Mouse (Mus musculus): Measurements from ENCODE around the gene S100a13. TPM values are rescaled to one million over a fixed set of nuclear protein-coding genes. Genes with fewer than 3 reads are reported as not detected.

The S100a13 gene
- polyA plus RNA-seq, 1 experiment from 2014 or later, result 159 TPM

GRCm38 (mm10) chr3:90512948-90513642, 1.1 kb upstream of the S100a13 start:
- ATAC-seq (no peak), DNase-seq (ENCODE audit: low spot score) (no peak)
- H3K9ac ChIP-seq (replicated peaks; ENCODE audit: low read depth), result no peak overlapping the region
- H3K4me1 ChIP-seq (ENCODE audit: insufficient read depth, low read depth, low read length), result peaks cover 15% of the 10 kb centered on the region; the same call in 1 of the 2 replicates
- TF ChIP-seq CTCF (IDR thresholded peaks at IDR 0.05), result no peak
- TF ChIP-seq EP300 (IDR thresholded peaks at IDR 0.05), result no peak
- H3K4me3 ChIP-seq (ENCODE audit: low read depth, low read length), result peak overlapping the region; percentile 52; the same call in 1 of the 2 replicates
- H3K27me3 ChIP-seq (replicated peaks; ENCODE audit: insufficient read depth, low read length), result no peaks in the 10 kb centered on the region
- H3K4me2 ChIP-seq (replicated peaks; ENCODE audit: low read depth, low read length), result peak overlapping the region; percentile 93; the same call in 1 of the 2 replicates
- WGBS, result 72% methylated on average over 9 of the region's 9 CpGs
- H3K9me3 ChIP-seq (ENCODE audit: low read length), result no peaks in the 10 kb centered on the region
- H3K36me3 ChIP-seq (ENCODE audit: insufficient read depth, low read length), result no peaks in the 10 kb centered on the region
- H3K27ac ChIP-seq (ENCODE audit: low read length), result no peak overlapping the region

DNA sequence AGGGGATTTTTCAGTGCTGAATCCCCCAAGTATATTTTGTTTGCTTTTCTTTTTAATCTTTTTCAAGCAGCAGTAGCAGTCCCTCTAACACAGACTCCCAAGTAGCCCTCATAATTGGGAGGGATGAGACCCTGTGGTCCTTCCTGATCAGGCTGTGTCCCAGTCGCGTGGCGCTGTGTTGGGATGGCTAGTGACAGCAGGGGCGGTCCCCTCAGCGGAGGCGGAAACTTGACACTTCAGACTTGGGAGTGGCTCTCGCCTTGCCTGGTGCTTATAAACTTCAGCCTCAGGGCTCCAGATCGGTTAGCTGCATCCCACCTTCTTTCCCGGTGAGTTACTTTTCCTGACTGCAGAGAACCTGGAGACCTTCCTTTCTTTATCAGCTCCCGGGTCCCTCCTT, 456 bp downstream of the S100a13 start:
- Histone ChIP-seq H3K4me2 (replicated peaks; ENCODE audit: low read depth, low read length) (peak overlapping the region; percentile 93), H3K36me3 (ENCODE audit: insufficient read depth, low read length) (no peaks in the 10 kb centered on the region), H3K27ac (ENCODE audit: low read length) (peak overlapping the region; percentile 86), H3K27me3 (replicated peaks; ENCODE audit: insufficient read depth, low read length) (no peaks in the 10 kb centered on the region), H3K4me1 (ENCODE audit: insufficient read depth, low read depth, low read length) (peaks cover 13% of the 10 kb centered on the region; the same call in 1 of the 2 replicates), H3K9me3 (ENCODE audit: low read length) (no peaks in the 10 kb centered on the region), H3K9ac (replicated peaks; ENCODE audit: low read depth) (peak overlapping the region; percentile 64), H3K4me3 (ENCODE audit: low read depth, low read length) (peak overlapping the region; percentile 52)
- DNase-seq (ENCODE audit: low spot score), result peak; percentile 93
- ATAC-seq, result peak; percentile 91
- under 1% methylated on average over 10 of the region's 10 CpGs for WGBS
- TF ChIP-seq CTCF (IDR thresholded peaks at IDR 0.05) (no peak), EP300 (IDR thresholded peaks at IDR 0.05) (no peak)

GRCm38 (mm10) chr3:90515242-90515641, 1.0 kb downstream of the S100a13 start:
- ATAC-seq (peak; percentile 46), DNase-seq (ENCODE audit: low spot score) (peak; percentile 58)
- WGBS, result 36% methylated on average over 1 of the region's 1 CpGs
- Histone ChIP-seq H3K27ac (ENCODE audit: low read length) (peak overlapping the region; percentile 86), H3K9ac (replicated peaks; ENCODE audit: low read depth) (peak overlapping the region; percentile 64), H3K4me3 (ENCODE audit: low read depth, low read length) (peak overlapping the region; percentile 52), H3K9me3 (ENCODE audit: low read length) (no peaks in the 10 kb centered on the region), H3K36me3 (ENCODE audit: insufficient read depth, low read length) (no peaks in the 10 kb centered on the region), H3K27me3 (replicated peaks; ENCODE audit: insufficient read depth, low read length) (no peaks in the 10 kb centered on the region), H3K4me2 (replicated peaks; ENCODE audit: low read depth, low read length) (peak overlapping the region; percentile 93), H3K4me1 (ENCODE audit: insufficient read depth, low read depth, low read length) (peaks cover 13% of the 10 kb centered on the region; the same call in 1 of the 2 replicates)
- TF ChIP-seq EP300 (IDR thresholded peaks at IDR 0.05) (no peak), CTCF (IDR thresholded peaks at IDR 0.05) (no peak)

GRCm38 (mm10) chr3:90515789-90516188, 1.6 kb downstream of the S100a13 start:
- WGBS, result 88% methylated on average over 4 of the region's 4 CpGs
- no peak for ATAC-seq
- peak overlapping the region; percentile 93 for H3K4me2 ChIP-seq (replicated peaks; ENCODE audit: low read depth, low read length)

GRCm38 (mm10) chr3:90517711-90518110, 3.5 kb downstream of the S100a13 start:
- no peaks in the 10 kb centered on the region for H3K9me3 ChIP-seq (ENCODE audit: low read length)

More at GRCm38 (mm10) chr3:90515789-90516188, 1.6 kb downstream of the S100a13 start:
- no peak overlapping the region for H3K4me3 ChIP-seq (ENCODE audit: low read depth, low read length)
- H3K36me3 ChIP-seq (ENCODE audit: insufficient read depth, low read length), result no peaks in the 10 kb centered on the region
- TF ChIP-seq CTCF (IDR thresholded peaks at IDR 0.05), result no peak
- no peak for TF ChIP-seq EP300 (IDR thresholded peaks at IDR 0.05)
- no peak for DNase-seq (ENCODE audit: low spot score)
- H3K9me3 ChIP-seq (ENCODE audit: low read length), result no peaks in the 10 kb centered on the region
- H3K9ac ChIP-seq (replicated peaks; ENCODE audit: low read depth), result no peak overlapping the region
- no peaks in the 10 kb centered on the region for H3K27me3 ChIP-seq (replicated peaks; ENCODE audit: insufficient read depth, low read length)
- H3K27ac ChIP-seq (ENCODE audit: low read length), result 0 out of 2 replicates have a peak overlapping the region, but pooled peaks have one; percentile 86
- peaks cover 13% of the 10 kb centered on the region; the same call in 1 of the 2 replicates for H3K4me1 ChIP-seq (ENCODE audit: insufficient read depth, low read depth, low read length)

GRCm38 (mm10) chr3:90525421-90525820, 11.2 kb downstream of the S100a13 start:
- Histone ChIP-seq H3K9me3 (ENCODE audit: low read length) (no peaks in the 10 kb centered on the region), H3K36me3 (ENCODE audit: insufficient read depth, low read length) (no peaks in the 10 kb centered on the region), H3K4me1 (ENCODE audit: insufficient read depth, low read depth, low read length) (no peaks in the 10 kb centered on the region; the same call in 1 of the 2 replicates), H3K27me3 (replicated peaks; ENCODE audit: insufficient read depth, low read length) (no peaks in the 10 kb centered on the region), H3K4me2 (replicated peaks; ENCODE audit: low read depth, low read length) (no peak overlapping the region), H3K4me3 (ENCODE audit: low read depth, low read length) (no peak overlapping the region), H3K9ac (replicated peaks; ENCODE audit: low read depth) (no peak overlapping the region), H3K27ac (ENCODE audit: low read length) (no peak overlapping the region)
- ATAC-seq (peak; percentile 47), DNase-seq (ENCODE audit: low spot score) (peak; percentile 93)
- TF ChIP-seq CTCF (IDR thresholded peaks at IDR 0.05) (peak; percentile 91), EP300 (IDR thresholded peaks at IDR 0.05) (0 out of 2 replicates have a peak, but pooled peaks have one; percentile 15)
- WGBS, result 53% methylated on average over 4 of the region's 4 CpGs

More at GRCm38 (mm10) chr3:90517711-90518110, 3.5 kb downstream of the S100a13 start:
- ATAC-seq (no peak), DNase-seq (ENCODE audit: low spot score) (no peak)
- H3K27ac ChIP-seq (ENCODE audit: low read length), result no peak overlapping the region
- H3K9ac ChIP-seq (replicated peaks; ENCODE audit: low read depth), result no peak overlapping the region
- no peaks in the 10 kb centered on the region for H3K27me3 ChIP-seq (replicated peaks; ENCODE audit: insufficient read depth, low read length)
- 76% methylated on average over 4 of the region's 4 CpGs for WGBS
- H3K4me3 ChIP-seq (ENCODE audit: low read depth, low read length), result no peak overlapping the region
- H3K4me1 ChIP-seq (ENCODE audit: insufficient read depth, low read depth, low read length), result peaks cover 13% of the 10 kb centered on the region; the same call in 1 of the 2 replicates
- no peak overlapping the region for H3K4me2 ChIP-seq (replicated peaks; ENCODE audit: low read depth, low read length)
- H3K36me3 ChIP-seq (ENCODE audit: insufficient read depth, low read length), result no peaks in the 10 kb centered on the region
- TF ChIP-seq EP300 (IDR thresholded peaks at IDR 0.05) (no peak), CTCF (IDR thresholded peaks at IDR 0.05) (no peak)

Measured in lung, postnatal 0 days (tissue).